Mouse (Mus musculus) left cerebral cortex, postnatal 10 days (tissue): ENCODE measurements at regions not wholly inside any gene's neighbourhood (a gene's known extent, or its start where the extent isn't known, plus 50 kb on each side); places are given as distances from the start of the nearest gene placed in this dataset.

Experiments
- DNase-seq, 2 experiments: peaks; one replicate each; pipeline ENCODE4 v3.0.0; 2021 to 2022; ENCODE audit warnings: low spot score in 2 of 2, mixed read lengths in 1 of 2; ENCODE audit errors: extremely low spot score in 1 of 2
- intact Hi-C: fragments of 180-260 bp; cut with DNase I; formaldehyde crosslinking; loops from one replicate; pipeline ENCODE4 v1.15.1; 2025

DNA sequence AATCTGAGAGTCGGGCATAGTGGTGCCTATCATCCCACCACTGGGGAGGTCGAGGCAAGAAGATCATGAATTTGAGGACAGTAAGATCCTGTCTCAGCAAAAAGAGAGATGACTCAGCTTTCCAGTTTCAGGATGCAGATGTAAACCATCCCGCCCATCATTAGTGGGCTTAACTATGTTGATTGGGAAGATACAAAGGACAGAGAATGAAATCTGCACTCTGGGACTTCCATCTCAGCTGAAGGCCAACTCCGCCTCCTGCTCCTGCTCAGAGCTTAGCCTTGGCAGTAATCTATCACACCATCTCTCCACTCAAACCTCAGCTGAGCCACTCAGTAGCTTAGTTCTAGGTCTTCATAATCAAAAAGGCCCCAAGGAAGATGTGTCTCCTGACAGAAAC is 90.5 kb upstream of the Gadd45a start:
- no peak for DNase-seq
- intact Hi-C loops, result no loop called here

DNA sequence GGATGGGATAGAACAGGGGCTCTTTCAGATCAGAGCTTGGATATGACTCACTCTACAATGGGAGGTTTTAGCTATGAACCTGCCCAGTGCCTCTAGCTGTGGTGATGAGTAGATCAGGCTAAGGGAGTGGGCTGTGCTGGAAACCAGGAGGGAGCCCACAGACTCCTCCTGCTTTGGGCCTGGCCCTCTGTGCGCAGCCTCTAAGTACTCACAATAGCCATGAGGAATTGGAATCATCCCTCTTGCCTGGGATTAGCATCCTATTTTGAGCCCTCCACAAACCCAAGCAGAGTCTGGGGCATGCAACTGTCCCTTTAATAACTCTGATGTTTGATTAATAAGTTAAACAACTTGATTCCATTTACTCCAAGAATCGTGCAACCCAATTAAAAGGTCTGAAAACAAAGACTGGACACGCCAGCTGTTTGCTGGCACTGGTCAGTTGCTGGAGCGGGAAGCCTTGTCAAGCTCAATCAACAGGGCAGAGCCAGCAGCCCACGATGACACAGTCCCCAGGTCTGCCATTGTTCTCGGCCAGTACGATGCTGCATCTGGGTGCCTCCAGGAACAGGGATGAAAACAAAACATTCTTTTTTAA is 88.6 kb upstream of the Gadd45a start:
- no peak for DNase-seq
- intact Hi-C loops, result no loop called here

DNA sequence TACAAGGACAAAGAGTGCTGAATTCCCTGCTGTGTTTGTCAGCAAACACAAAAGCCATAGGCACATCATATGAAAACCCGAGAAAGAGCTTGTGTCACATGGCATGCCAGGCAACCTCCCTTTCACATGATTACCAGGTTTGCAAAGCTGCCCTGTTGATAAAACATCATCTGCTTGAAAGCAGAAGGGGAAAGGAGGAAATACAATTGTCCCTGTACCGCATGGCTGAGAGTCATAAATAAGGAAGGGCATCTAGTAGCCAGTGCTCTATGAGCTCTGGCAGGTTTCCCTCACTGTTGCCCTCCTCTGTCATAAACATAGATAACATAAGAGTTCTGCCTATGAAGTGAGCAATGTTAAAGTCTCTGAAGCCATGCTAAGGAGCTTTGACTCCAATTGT is 86.8 kb upstream of the Gadd45a start:
- intact Hi-C loops, result no loop called here
- DNase-seq, result no peak

DNA sequence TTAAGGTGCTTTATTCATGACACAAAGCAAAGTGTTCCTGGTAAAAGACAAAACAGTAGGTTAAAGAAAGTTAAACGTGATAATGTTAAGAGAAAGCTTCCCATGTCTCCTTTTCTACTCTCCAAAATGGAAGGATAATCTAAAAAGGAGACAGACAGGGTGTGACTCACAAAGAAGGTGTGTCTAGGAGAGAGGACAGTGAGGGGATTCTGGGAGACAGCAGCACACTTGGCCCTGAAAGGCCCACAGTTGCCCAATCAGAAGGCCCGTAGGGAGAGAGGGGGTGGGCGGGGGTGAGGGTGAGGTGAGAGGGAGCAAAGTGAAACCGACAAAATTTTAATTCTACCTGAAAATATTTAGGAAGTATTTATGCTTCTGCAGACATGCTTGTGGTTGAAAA is 85.8 kb upstream of the Gadd45a start:
- intact Hi-C loops, result no loop called here
- DNase-seq, result no peak

DNA sequence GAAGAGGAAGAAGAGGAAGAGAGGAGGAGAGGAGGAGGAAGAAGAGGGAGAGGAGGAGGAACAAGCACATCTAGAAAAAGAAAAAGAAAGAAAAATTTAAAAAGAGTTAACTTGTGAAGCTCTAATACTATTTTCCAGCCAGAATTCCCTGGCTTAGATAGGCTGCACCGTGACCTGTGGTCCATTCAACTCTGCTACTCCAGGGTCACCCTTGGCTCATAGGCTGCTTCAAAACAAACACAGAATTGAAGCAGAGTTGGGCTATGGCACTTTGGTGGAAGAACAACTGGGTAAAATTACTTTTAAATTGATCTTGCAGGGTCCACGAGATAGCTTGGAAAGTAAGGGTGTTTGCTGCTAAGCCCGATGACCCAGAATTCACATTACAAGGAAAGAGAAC is 79.0 kb upstream of the Gadd45a start:
- intact Hi-C loops, result no loop called here
- no peak for DNase-seq

DNA sequence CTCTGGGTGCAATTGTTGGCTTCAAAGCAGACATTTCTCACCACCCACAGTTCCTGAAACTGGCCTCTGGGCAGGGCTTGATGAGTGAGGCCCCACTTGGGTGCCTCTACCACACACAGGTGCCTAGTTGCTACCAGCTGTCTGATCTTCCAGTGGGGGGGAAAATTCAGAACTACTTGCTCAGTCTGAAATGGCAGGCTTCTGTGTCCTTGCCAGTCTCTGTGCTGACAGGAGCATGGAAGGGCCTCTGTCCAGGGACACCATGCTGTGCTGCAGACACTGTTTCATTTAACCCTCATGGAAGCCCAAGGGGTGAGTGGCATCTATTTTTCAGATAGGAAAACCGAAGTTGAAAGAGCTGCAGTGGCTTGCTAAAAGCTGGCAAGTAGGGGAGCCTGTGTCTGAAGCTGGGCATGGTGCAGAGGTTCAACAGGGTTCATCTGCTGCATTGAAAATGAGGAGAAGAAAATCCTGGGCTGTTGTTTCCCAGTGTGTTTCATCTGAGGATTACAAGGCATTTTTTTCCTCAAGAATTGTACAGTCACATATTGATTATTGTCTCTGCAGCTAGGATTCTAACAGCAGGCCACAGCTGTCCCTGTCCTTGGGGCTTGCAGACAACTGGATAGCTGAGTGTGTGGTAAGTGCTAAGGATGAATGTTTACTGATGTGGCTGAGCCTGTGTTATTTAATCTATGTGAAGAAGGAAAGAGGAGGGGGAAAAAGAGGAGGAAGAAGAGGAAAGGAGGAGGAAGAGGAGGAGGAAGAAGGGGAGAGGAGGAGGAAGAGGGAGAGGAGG is 78.4 kb upstream of the Gadd45a start:
- intact Hi-C loops, result no loop called here
- no peak for DNase-seq

DNA sequence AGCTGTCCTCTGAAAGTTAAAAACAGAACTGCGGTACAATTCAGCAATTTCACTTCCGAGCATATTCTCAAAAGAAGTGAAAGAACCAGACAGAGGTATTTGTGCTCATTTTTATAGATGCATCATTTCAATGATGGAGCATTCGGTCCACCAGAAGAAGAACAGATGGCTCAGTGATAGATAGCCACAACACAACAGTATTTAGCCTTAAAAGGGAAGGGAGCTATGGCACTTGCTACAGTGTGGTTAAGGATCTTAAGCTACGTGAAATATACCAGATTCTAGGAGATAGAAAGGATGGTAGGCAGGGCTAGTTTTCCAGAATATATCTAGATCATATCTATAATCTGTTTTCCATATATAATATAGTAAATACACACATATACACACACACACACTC is 77.5 kb upstream of the Gadd45a start:
- intact Hi-C loops, result no loop called here
- DNase-seq, result no peak

DNA sequence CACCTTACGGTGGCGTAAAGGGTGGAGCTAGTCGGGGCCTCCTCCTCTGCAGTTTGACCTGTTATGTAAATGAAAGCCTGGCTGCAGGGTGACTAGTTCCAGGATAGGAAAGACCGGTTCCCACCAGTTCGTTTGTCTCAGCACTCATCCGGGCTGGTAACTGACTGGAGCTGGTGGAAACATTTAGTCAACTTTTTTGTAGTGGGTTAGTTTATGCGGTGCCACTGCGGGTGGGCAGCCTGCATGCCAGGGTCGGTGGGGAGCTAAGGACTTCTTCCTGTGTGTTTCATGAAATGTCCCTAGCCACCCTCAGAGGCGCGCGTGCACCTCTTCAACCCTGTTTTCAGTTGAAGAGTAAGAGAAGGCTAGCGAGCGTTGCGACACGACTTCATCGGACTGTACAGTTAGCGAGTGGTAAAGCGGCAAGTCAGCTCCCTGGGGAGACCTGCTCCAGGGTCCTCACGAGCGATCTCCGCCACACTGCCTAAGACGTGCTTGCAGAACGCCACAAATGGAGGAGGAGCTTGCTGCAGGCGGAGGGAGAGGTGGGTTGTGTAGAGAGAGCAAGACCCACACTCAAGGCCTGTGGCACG is 76.5 kb upstream of the Gadd45a start:
- intact Hi-C loops, result no loop called here
- DNase-seq, result no peak

DNA sequence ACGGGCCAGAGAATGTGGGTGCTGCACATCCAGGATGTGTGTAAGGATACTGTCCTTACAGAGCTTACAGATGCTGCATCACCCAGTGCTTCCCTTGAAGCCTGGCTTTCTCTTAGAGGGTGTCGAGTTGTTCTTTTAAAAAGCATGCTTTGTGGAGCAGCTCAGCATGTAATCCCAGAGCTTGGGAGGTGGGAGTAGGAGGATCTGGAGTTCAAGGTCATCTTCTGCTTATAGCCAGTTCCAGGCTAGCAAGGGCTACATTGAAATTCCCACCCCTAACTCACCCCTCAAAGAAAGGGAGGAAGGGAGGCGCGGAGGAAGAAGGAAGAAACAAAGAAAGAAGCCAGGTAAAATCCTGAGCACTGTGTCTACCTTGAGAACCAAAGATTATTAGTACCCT is 76.0 kb upstream of the Gadd45a start:
- DNase-seq, result no peak
- intact Hi-C loops, result no loop called here

DNA sequence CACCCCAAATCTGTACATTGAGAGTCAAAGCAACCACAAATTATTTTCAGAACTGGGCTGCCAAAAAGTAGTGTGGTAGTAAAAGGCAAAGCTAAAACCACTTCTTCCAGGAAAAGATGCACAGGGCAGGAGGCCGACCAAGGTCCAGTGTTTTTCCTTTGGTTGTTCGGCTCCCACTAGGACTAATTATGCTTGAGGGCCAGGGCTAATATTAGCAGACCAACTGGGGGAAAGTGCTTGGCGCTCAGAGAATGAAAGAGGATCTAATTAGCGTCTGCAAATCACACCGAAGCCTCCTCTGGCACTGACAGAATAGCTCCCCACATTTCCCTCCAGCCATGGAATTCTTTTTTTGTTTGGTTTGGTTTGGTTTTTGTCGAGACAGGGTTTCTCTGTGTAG is 75.1 kb upstream of the Gadd45a start:
- no peak for DNase-seq
- intact Hi-C loops, result no loop called here

DNA sequence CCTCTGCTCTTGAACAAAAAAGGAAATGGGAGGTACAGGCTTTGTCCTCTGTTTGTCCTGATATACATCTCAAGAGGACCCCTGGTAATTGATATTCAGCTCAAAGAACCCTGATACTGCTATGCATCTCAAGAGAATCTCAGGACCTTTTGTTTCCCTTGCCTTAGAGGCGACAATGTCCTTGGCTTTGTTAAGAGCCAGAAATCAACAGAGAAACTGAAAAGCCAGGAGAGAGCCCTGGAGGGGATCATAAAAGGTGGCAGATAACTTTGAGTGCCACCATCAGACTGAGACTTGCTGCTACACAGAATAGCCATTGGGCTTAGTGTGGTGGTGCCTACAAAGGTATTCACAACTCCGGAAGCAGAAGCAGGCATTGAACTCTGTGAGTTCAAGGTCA is 74.3 kb upstream of the Gadd45a start:
- intact Hi-C loops, result no loop called here
- DNase-seq, result no peak

DNA sequence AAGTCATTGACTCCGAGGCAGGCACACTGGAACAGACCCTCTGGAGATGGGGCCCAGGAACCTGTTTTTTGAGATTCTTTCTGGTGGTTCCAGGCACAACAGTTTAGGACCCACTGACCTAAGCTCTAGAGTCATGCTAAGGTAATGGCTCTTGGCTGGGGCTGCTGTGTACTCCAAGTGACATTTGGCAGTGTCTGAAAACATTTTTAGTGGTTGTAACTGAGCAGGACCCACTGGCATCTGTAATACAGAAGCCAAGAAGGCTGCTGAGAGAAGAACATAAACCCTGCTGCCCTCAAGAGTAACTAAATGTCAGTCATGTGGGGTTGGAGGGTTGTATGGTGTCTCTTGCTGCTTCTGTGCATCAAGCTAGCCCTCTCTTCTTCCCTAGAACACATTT is 73.1 kb upstream of the Gadd45a start:
- intact Hi-C loops, result no loop called here
- no peak for DNase-seq

DNA sequence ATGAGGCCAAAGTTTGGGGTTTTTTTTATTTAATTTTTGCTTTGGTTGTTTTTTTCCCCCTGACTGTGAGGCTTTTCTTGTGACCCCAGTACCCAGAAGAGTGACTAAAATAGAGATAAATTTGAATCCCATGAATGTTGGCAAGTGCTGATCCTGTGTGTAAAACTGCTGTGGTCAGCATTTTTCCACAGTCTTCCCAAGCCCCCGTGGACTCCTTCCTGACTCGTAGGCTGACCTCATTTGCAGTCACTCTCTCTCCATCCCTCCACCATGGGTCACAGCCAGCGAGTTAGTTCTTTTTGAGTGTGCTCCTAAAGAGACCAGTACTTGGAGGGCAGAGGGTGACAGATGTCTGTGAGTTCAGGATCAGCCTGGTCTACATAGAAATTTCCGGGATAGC is 72.5 kb upstream of the Gadd45a start:
- intact Hi-C loops, result no loop called here

DNA sequence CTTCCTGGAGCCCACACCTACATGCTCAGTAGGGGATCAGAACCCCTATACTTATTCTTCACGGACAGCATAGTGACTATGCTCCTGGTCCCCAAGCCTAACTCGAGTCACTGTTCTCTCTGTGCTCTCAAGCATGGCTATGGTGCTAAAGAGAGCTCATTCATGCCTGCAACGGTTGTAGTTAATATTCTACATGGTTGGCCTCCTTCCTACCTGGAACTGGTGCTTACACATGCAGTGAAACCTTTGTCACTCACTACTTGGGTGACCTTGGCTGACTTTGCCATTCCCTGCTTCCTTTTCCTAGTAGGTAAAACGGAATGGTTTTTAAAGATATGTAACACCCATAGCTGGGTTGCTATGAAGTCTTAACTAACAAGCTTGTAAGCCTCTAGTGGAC is 70.3 kb upstream of the Gadd45a start:
- intact Hi-C loops, result no loop called here
- no peak for DNase-seq

More for the DNA sequence above, 72.5 kb upstream of the Gadd45a start:
- no peak for DNase-seq

DNA sequence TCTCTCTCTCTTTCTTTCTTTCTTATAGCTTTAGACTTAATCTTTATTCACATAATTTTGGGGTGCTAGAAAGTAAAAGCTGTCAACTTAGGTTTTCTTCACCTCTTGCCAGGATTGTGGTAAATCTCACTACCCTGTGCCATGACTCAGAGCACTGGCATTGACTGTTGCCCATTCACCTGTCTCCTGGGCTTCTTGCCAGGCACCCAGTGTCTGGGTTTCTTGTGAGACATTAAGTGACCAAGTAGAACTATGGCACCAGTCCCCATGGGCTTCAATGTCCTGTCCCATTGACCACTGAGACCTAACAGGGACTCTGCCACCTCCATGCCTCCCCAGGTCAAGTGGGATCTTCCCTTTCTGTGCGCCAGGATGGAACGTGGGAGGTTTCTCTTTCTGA is 69.2 kb upstream of the Gadd45a start:
- intact Hi-C loops, result no loop called here
- DNase-seq, result peak in 1 of 2 experiments; percentile 22

DNA sequence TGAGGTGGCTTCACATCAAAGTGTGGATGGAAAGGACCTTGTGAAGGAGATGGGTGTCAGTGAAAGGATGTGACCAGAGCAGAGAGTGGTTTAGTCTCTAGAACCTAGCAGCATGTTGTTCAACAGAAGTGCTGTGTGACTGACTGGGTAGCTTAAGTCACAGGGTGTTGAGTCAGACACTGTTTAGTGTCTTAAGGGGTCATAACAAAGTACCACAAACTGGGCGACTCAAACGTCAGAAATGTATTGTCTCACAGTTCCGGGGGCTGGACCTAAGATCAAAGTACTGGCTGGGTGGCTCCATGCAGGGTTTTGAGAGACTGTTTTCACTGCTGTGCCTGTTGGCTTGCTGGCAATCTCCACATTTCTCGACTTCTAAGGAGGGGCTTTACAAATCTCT is 68.1 kb upstream of the Gadd45a start:
- DNase-seq, result peak in 1 of 2 experiments; percentile 50
- intact Hi-C loops, result no loop called here

DNA sequence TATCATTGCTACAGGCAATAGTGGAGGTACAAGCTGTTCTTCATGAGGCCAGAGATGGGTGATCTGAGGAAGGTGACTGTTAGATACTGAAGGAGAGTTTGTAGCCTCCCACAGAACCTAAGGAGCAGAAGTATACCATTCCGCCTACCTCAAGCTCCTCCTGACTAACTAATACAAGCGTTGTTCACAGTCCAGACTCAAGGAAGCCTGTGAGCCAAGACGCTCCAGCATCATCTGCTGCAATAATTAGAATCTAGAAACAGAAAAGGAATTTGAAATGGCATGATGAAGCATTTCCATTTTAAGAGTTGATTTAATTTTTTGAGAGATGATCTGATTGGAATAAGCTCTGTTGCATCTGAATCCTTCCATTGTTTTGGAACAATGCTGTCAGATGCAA is 66.9 kb upstream of the Gadd45a start:
- no peak for DNase-seq
- intact Hi-C loops, result no loop called here

DNA sequence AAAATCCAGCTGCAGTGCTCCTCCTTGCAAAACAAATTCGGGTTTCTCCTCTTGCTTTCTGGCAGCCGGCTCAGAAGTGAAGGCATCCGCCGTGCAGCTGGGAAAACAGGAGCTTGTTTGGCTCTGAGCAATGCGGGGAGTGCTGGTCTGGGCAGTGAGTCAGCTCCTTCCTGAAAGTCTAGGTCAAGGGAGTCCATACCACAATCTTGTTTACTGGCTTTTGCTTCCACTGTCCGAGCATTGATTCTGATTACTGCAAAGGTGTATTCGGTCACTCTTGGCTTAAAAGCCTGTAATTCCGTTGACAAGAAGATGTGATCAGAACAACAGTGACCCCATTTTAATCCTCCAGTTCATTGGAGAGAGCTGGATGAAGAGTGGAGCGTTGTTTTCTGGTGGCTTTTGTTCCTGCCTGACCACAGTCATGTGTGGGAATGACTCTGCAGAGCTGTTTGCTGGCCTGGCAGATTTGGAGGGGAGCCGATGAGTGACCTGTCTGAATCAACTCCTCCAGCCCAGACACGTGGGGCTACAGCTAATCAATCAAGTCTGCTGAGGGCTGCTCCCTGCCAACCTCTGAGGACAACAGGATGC is 65.4 kb upstream of the Gadd45a start:
- DNase-seq, result peak in 1 of 2 experiments; percentile 85
- intact Hi-C loops, result no loop called here

DNA sequence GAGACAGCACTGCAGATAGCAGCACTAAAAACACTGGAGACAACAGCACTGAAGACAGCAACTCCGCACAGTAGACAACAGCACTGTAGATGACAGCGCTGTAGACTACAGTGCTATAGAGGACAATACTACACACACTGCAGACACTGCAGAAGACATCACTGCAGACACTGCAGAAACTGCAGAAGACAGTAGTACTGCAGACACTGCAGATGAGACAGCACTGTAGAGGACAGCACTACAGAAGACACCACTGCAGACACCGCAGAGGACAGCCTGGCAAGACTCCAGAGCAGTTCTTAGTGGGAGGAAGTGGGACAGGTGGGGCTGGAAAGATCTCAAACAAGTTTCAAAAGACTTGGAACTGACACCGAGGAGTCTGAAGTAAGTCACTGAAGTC is 64.8 kb upstream of the Gadd45a start:
- peak in 1 of 2 experiments; percentile 80 for DNase-seq
- intact Hi-C loops, result no loop called here

DNA sequence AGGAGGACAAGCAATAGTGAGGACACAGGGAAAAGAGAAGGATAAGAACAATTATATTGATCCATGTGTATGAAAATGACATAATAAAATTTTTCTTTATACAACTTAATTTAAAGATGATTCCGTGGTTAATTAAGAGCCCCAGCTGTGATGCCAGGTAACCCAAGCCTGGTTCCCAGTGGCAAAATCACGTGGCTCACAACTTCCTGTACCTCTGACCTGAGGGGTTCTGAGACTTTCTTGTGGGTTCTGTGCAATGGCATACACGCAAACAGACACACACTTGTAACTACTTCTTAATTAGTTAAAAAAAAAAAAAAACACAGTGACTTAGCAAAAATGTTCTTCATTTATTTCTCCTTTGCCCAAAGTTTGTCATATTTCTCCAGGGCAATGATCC is 57.2 kb upstream of the Gadd45a start:
- intact Hi-C loops, result no loop called here
- DNase-seq, result no peak
